Mouse (Mus musculus): ENCODE measurements around the gene Pcmt1. TPM values are rescaled to one million over a fixed set of nuclear protein-coding genes. Genes with fewer than 3 reads are reported as not detected.

Pcmt1 gene
- polyA plus RNA-seq, 2 experiments, result 41.6 to 95.4 TPM

DNA sequence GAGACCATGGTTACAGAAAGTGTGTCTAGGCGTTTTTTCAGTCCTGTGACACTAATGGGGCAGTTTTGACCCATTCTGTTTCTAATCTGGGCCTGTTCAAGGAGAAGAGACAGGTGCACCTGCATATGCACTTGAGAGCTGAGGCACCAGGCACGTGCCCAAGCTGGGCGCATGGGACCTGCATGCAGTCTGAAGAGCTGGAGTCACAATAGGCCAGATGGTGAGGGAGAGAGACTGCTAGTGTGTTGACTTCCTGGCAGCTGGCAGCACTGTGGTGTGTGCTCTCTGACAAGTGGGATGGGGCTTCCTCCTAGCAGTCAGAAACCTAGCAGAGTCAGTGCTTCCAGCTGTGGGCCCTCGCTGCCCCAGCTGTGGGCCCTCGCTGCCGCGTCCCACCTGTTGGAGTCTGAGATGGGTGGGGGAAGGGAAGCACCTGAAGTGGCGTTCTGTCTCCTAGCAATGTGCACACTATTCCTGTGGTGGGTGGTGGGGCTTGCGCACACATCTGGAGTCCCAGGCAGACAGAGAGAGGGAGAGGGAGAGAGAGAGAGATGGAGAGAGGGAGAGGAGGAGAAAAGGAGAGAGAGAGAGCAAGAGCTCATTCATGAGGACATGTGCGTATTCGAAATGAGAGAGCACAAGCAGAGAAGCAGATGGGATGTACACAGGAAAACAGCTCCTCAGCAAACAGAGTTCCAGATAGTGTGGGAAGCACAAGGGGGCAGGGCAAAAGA, 98.6 kb downstream of the Pcmt1 start:
- no peak for TF ChIP-seq CTCF (IDR thresholded peaks at IDR 0.05; ENCODE audit: low read depth)
- no peak for TF ChIP-seq EP300 (IDR thresholded peaks at IDR 0.05; ENCODE audit: low read depth)
- Histone ChIP-seq H3K27me3 (ENCODE audit: control insufficient read depth, insufficient read depth, low read length) (no peaks in the 10 kb centered on the region), H3K4me1 (replicated peaks; ENCODE audit: control insufficient read depth in 2 of 2, insufficient read depth in 2 of 2, low read length in 1 of 2) (no peaks in the 10 kb centered on the region), H3K4me2 (ENCODE audit: low read depth) (no peak overlapping the region), H3K9ac (replicated peaks) (no peak overlapping the region), H3K4me3 (ENCODE audit: insufficient read depth in 1 of 2, low read depth in 2 of 2, low read length in 2 of 2) (no peak overlapping the region), H3K9me3 (ENCODE audit: control insufficient read depth, low read length) (no peaks in the 10 kb centered on the region), H3K27ac (no peak overlapping the region), H3K36me3 (replicated peaks; ENCODE audit: control insufficient read depth, insufficient read depth, low read depth) (no peaks in the 10 kb centered on the region)
- no peak for DNase-seq (ENCODE audit: low read depth in 3 of 3, low spot score in 3 of 3)
- 27% methylated on average over 11 of the region's 11 CpGs for WGBS (ENCODE audit: insufficient replicate concordance)
- no peak for ATAC-seq (ENCODE audit: insufficient read depth)

DNA sequence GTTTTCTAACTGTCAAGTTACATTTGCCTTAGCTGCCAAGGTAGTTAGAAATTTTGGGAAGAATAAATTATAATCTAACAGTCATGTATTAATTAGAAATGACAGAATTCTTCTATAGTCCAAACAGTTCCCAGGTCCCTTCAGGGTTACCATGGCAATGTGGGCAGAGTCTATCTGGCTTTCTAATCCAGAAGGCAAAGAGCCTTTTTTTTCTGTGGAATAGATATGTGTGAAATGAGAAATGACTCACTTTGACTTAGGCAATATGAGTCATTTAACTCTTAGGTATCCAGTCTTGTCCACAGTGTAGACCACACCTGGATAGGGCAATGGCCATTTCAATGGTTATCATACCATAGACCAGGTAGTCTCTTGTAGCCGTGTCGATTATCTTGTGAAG, 99.5 kb downstream of the Pcmt1 start:
- Histone ChIP-seq H3K4me1 (replicated peaks; ENCODE audit: control insufficient read depth in 2 of 2, insufficient read depth in 2 of 2, low read length in 1 of 2) (no peaks in the 10 kb centered on the region), H3K4me3 (ENCODE audit: insufficient read depth in 1 of 2, low read depth in 2 of 2, low read length in 2 of 2) (no peak overlapping the region), H3K4me2 (ENCODE audit: low read depth) (no peak overlapping the region), H3K9me3 (ENCODE audit: control insufficient read depth, low read length) (no peaks in the 10 kb centered on the region), H3K27me3 (ENCODE audit: control insufficient read depth, insufficient read depth, low read length) (no peaks in the 10 kb centered on the region), H3K36me3 (replicated peaks; ENCODE audit: control insufficient read depth, insufficient read depth, low read depth) (no peaks in the 10 kb centered on the region), H3K27ac (no peak overlapping the region), H3K9ac (replicated peaks) (no peak overlapping the region)
- no peak for DNase-seq (ENCODE audit: low read depth in 3 of 3, low spot score in 3 of 3)
- no peak for TF ChIP-seq CTCF (IDR thresholded peaks at IDR 0.05; ENCODE audit: low read depth)
- TF ChIP-seq EP300 (IDR thresholded peaks at IDR 0.05; ENCODE audit: low read depth), result no peak
- no peak for ATAC-seq (ENCODE audit: insufficient read depth)
- 52% methylated on average over 2 of the region's 2 CpGs for WGBS (ENCODE audit: insufficient replicate concordance)

Other genes with a start within 250 kb of the Pcmt1 start
- 0.69 and 1.3 TPM in 2 replicates for gene Ulbp1, start 207.5 kb downstream of the Pcmt1 start, polyA plus RNA-seq (2012; rRNA removed)
- gene Ulbp1, start 207.5 kb downstream of the Pcmt1 start, polyA plus RNA-seq (2014; fragmentation: Nextera tagmentation; extraction: Ambion mirVana), result 0.79 and 1.8 TPM in 2 replicates
- 0.27 and 0.39 TPM in 2 replicates for gene Lrp11, start 91.3 kb downstream of the Pcmt1 start, polyA plus RNA-seq (2012; rRNA removed)
- gene Lrp11, start 91.3 kb downstream of the Pcmt1 start, polyA plus RNA-seq (2014; fragmentation: Nextera tagmentation; extraction: Ambion mirVana), result 0.24 and 0.51 TPM in 2 replicates
- 15.7 and 19.7 TPM in 2 replicates for gene Nup43, start 13.6 kb downstream of the Pcmt1 start, polyA plus RNA-seq (2012; rRNA removed)
- 29.7 and 31.2 TPM in 2 replicates for gene Nup43, start 13.6 kb downstream of the Pcmt1 start, polyA plus RNA-seq (2014; fragmentation: Nextera tagmentation; extraction: Ambion mirVana)
- gene Lats1, start 78 bp upstream of the Pcmt1 start, polyA plus RNA-seq (2012; rRNA removed), result 3.9 and 4.7 TPM in 2 replicates
- 2.8 and 3.7 TPM in 2 replicates for gene Lats1, start 78 bp upstream of the Pcmt1 start, polyA plus RNA-seq (2014; fragmentation: Nextera tagmentation; extraction: Ambion mirVana)
- 3.3 and 6.9 TPM in 2 replicates for gene Katna1, start 44.9 kb upstream of the Pcmt1 start, polyA plus RNA-seq (2012; rRNA removed)
- 31.6 and 31.9 TPM in 2 replicates for gene Katna1, start 44.9 kb upstream of the Pcmt1 start, polyA plus RNA-seq (2014; fragmentation: Nextera tagmentation; extraction: Ambion mirVana)
- gene Ginm1, start 111.7 kb upstream of the Pcmt1 start, polyA plus RNA-seq (2012; rRNA removed), result 7.9 and 12.3 TPM in 2 replicates
- gene Ginm1, start 111.7 kb upstream of the Pcmt1 start, polyA plus RNA-seq (2014; fragmentation: Nextera tagmentation; extraction: Ambion mirVana), result 26.5 and 26.9 TPM in 2 replicates
- gene Ppil4, start 111.8 kb upstream of the Pcmt1 start, polyA plus RNA-seq (2012; rRNA removed), result 6.5 and 9.4 TPM in 2 replicates
- 20.7 and 23.3 TPM in 2 replicates for gene Ppil4, start 111.8 kb upstream of the Pcmt1 start, polyA plus RNA-seq (2014; fragmentation: Nextera tagmentation; extraction: Ambion mirVana)
- 0.25 TPM in 2 replicates for gene Zc3h12d, start 151.3 kb upstream of the Pcmt1 start, polyA plus RNA-seq (2012; rRNA removed)
- gene Zc3h12d, start 151.3 kb upstream of the Pcmt1 start, polyA plus RNA-seq (2014; fragmentation: Nextera tagmentation; extraction: Ambion mirVana), result 0.15 and 0.29 TPM in 2 replicates